Mouse (Mus musculus): ENCODE measurements around the gene Rap1a. TPM values are rescaled to one million over a fixed set of nuclear protein-coding genes. Genes with fewer than 3 reads are reported as not detected.

Rap1a gene
- polyA plus RNA-seq, 1 experiment from 2014 or later, result 111 TPM

DNA sequence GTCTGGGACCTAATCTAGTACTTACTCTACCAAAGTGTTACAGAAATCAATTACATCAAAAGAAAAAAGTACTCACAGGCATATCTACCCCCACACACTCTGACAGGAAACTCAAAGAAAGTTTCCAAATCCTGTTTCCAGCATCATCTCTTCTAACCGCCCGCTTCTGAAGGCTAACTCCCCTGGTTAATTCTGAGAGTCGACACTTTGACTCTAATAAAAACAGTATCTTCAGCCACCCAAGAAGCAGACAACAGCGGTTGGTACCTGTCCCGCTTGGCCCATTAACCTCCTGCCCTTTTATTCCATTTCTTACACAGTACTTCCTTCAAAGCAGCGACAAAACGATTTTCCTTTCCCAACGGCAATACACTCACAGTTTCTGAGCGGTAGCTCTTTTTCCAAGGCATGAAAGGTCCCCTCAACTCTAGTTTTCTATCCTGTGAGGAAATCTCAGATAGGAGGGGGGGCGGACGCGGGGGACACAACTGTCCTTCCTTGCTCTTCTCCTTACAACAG lies 921 bp downstream of the Rap1a start:
- Histone ChIP-seq H3K36me3 (no peaks in the 10 kb centered on the region), H3K4me1 (peaks cover 30% of the 10 kb centered on the region), H3K27ac (peak overlapping the region; percentile 91), H3K4me2 (peak overlapping the region; percentile 78), H3K4me3 (replicated peaks) (peak overlapping the region; percentile 90), H3K27me3 (no peaks in the 10 kb centered on the region), H3K9ac (peak overlapping the region; percentile 95), H3K9me3 (replicated peaks) (no peaks in the 10 kb centered on the region)
- no peak for ATAC-seq (replicated peaks; ENCODE audit: low FRiP score)
- WGBS, result under 1% methylated on average over 12 of the region's 12 CpGs

DNA sequence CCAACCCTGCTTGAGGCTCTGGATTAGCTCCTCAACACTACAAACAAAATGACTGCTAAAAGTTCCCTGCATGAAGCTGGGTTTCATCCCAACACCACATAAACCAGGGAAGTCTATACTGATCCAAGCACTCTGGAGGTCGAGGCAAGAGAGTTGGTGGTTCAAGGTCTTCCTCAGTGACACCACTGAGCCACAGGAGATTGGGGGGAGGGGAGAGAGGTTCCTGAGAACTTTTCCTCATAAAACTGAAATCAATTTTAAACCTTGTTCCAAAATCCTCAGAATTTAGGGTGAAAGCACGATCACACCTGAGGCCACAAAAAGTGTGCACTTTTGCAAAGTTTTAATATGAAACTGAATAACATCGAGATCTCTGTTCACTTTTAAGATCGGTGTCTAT lies 1.8 kb downstream of the Rap1a start:
- 66% methylated on average over 4 of the region's 4 CpGs for WGBS
- Histone ChIP-seq H3K4me2 (peak overlapping the region; percentile 78), H3K4me1 (peaks cover 30% of the 10 kb centered on the region), H3K27me3 (no peaks in the 10 kb centered on the region), H3K36me3 (no peaks in the 10 kb centered on the region), H3K9ac (no peak overlapping the region), H3K27ac (no peak overlapping the region), H3K4me3 (replicated peaks) (peak overlapping the region; percentile 90), H3K9me3 (replicated peaks) (no peaks in the 10 kb centered on the region)
- no peak for ATAC-seq (replicated peaks; ENCODE audit: low FRiP score)

GRCm38 (mm10) chr3:105798770-105799169 lies 2.4 kb downstream of the Rap1a start:
- WGBS, result 74% methylated on average over 2 of the region's 2 CpGs
- no peaks in the 10 kb centered on the region for H3K27me3 ChIP-seq
- H3K27ac ChIP-seq, result no peak overlapping the region
- H3K4me3 ChIP-seq (replicated peaks), result no peak overlapping the region
- no peaks in the 10 kb centered on the region for H3K9me3 ChIP-seq (replicated peaks)
- H3K36me3 ChIP-seq, result no peaks in the 10 kb centered on the region
- H3K4me2 ChIP-seq, result peak overlapping the region; percentile 26; the same call in 1 of the 2 replicates
- H3K9ac ChIP-seq, result no peak overlapping the region
- peaks cover 30% of the 10 kb centered on the region for H3K4me1 ChIP-seq
- no peak for ATAC-seq (replicated peaks; ENCODE audit: low FRiP score)

- H3K4me2 ChIP-seq, result no peak overlapping the region
- 84% methylated on average over 2 of the region's 2 CpGs for WGBS
- H3K27me3 ChIP-seq, result no peaks in the 10 kb centered on the region
- H3K9ac ChIP-seq, result no peak overlapping the region
- H3K36me3 ChIP-seq, result no peaks in the 10 kb centered on the region
- no peak for ATAC-seq (replicated peaks; ENCODE audit: low FRiP score)
- H3K4me1 ChIP-seq, result peaks cover 30% of the 10 kb centered on the region
- no peaks in the 10 kb centered on the region for H3K9me3 ChIP-seq (replicated peaks)
- 0 out of 2 replicates have a peak overlapping the region, but pooled peaks have one; percentile 41 for H3K27ac ChIP-seq
- H3K4me3 ChIP-seq (replicated peaks), result no peak overlapping the region
Measured at GRCm38 (mm10) chr3:105797427-105797826, 3.7 kb downstream of the Rap1a start.

DNA sequence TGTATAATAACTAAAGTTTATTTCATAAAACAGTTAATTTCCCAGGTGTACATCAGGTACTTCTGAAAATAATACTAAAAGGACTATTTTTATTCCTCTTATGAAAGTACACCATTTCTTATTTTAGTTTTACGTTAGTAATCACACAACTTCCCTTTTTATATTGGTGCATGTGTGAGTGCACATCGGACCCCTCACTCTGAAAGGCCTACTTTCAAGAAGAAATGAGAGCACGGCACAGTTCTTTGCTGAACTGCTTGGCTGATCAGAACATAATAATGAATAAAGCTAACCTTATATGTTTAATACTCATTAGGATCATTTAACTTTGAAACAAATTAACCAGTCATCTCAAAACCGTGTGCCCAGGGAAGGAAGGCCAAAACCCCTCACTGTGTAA lies 4.4 kb downstream of the Rap1a start:
- H3K27ac ChIP-seq, result no peak overlapping the region
- H3K4me2 ChIP-seq, result no peak overlapping the region
- no peaks in the 10 kb centered on the region for H3K9me3 ChIP-seq (replicated peaks)
- H3K9ac ChIP-seq, result no peak overlapping the region
- H3K4me3 ChIP-seq (replicated peaks), result no peak overlapping the region
- 68% methylated on average over 4 of the region's 4 CpGs for WGBS
- no peak for ATAC-seq (replicated peaks; ENCODE audit: low FRiP score)
- H3K27me3 ChIP-seq, result no peaks in the 10 kb centered on the region
- H3K4me1 ChIP-seq, result peaks cover 27% of the 10 kb centered on the region
- no peaks in the 10 kb centered on the region for H3K36me3 ChIP-seq

DNA sequence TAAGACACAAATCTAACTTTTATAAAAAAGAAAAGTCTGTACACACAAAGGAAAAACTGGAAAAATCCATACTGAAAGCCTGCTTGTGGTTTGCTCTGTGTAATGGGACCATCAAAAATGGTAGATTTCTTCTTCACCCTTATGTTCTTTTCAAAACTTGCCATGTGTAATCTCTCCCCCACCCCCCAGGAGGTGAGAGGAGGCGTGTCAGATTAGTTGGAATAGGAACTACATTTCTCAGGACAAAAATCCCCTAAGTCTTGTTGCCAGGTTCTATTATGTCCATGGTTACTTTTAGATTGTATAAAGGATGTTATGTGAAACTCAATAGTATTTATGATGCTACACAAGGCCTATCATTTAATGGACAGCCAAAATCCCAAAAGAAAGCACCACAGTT lies 6.8 kb downstream of the Rap1a start:
- H3K9me3 ChIP-seq (replicated peaks), result no peaks in the 10 kb centered on the region
- no peak for ATAC-seq (replicated peaks; ENCODE audit: low FRiP score)
- peaks cover 12% of the 10 kb centered on the region for H3K4me1 ChIP-seq
- H3K36me3 ChIP-seq, result peaks cover 12% of the 10 kb centered on the region
- no peak overlapping the region for H3K4me3 ChIP-seq (replicated peaks)
- 85% methylated on average over 1 of the region's 1 CpGs for WGBS
- no peak overlapping the region for H3K27ac ChIP-seq
- H3K4me2 ChIP-seq, result no peak overlapping the region
- H3K27me3 ChIP-seq, result no peaks in the 10 kb centered on the region
- no peak overlapping the region for H3K9ac ChIP-seq

GRCm38 (mm10) chr3:105792309-105792708 lies 8.8 kb downstream of the Rap1a start:
- H3K27me3 ChIP-seq, result no peaks in the 10 kb centered on the region
- peaks cover 21% of the 10 kb centered on the region for H3K36me3 ChIP-seq
- no peak overlapping the region for H3K4me3 ChIP-seq (replicated peaks)
- ATAC-seq (replicated peaks; ENCODE audit: low FRiP score), result no peak
- H3K27ac ChIP-seq, result no peak overlapping the region
- no peaks in the 10 kb centered on the region for H3K4me1 ChIP-seq
- no peak overlapping the region for H3K4me2 ChIP-seq
- no peaks in the 10 kb centered on the region for H3K9me3 ChIP-seq (replicated peaks)
- no peak overlapping the region for H3K9ac ChIP-seq
- 84% methylated on average over 7 of the region's 7 CpGs for WGBS

- no peak for ATAC-seq (replicated peaks; ENCODE audit: low FRiP score)
- no peaks in the 10 kb centered on the region for H3K9me3 ChIP-seq (replicated peaks)
- 93% methylated on average over 2 of the region's 2 CpGs for WGBS
- H3K4me2 ChIP-seq, result no peak overlapping the region
- no peaks in the 10 kb centered on the region for H3K4me1 ChIP-seq
- H3K27ac ChIP-seq, result no peak overlapping the region
- no peak overlapping the region for H3K9ac ChIP-seq
- H3K27me3 ChIP-seq, result no peaks in the 10 kb centered on the region
- peaks cover 27% of the 10 kb centered on the region for H3K36me3 ChIP-seq
- H3K4me3 ChIP-seq (replicated peaks), result no peak overlapping the region
Measured at GRCm38 (mm10) chr3:105791129-105791528, 10.0 kb downstream of the Rap1a start.

DNA sequence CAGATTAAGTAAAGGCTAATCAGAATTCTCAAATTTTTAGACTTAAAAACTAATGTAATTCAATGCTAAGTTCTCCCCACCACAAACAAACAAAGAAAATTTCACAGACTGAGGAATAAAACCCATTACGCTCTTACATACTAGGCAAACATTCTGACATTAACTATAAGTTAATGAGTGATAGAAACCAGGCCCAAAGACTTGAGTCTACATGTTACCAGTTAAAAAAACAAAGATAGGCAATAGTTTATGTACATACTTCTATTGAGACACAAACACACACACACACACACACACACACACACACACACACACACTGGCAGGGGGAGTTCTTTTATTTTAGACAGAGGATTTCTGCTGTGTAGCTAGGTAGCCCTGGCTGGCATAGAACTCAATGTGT lies 10.8 kb downstream of the Rap1a start:
- 90% methylated on average over 1 of the region's 1 CpGs for WGBS
- no peak overlapping the region for H3K4me3 ChIP-seq (replicated peaks)
- no peaks in the 10 kb centered on the region for H3K4me1 ChIP-seq
- H3K27ac ChIP-seq, result no peak overlapping the region
- peaks cover 27% of the 10 kb centered on the region for H3K36me3 ChIP-seq
- H3K27me3 ChIP-seq, result no peaks in the 10 kb centered on the region
- no peak overlapping the region for H3K9ac ChIP-seq
- no peak overlapping the region for H3K4me2 ChIP-seq
- H3K9me3 ChIP-seq (replicated peaks), result no peaks in the 10 kb centered on the region
- ATAC-seq (replicated peaks; ENCODE audit: low FRiP score), result no peak

GRCm38 (mm10) chr3:105789776-105790175 lies 11.4 kb downstream of the Rap1a start:
- H3K36me3 ChIP-seq, result peaks cover 27% of the 10 kb centered on the region
- no peak overlapping the region for H3K4me2 ChIP-seq
- no peaks in the 10 kb centered on the region for H3K9me3 ChIP-seq (replicated peaks)
- H3K4me3 ChIP-seq (replicated peaks), result no peak overlapping the region
- H3K27me3 ChIP-seq, result no peaks in the 10 kb centered on the region
- H3K9ac ChIP-seq, result no peak overlapping the region
- 84% methylated on average over 1 of the region's 1 CpGs for WGBS
- H3K27ac ChIP-seq, result no peak overlapping the region
- no peak for ATAC-seq (replicated peaks; ENCODE audit: low FRiP score)
- H3K4me1 ChIP-seq, result no peaks in the 10 kb centered on the region

DNA sequence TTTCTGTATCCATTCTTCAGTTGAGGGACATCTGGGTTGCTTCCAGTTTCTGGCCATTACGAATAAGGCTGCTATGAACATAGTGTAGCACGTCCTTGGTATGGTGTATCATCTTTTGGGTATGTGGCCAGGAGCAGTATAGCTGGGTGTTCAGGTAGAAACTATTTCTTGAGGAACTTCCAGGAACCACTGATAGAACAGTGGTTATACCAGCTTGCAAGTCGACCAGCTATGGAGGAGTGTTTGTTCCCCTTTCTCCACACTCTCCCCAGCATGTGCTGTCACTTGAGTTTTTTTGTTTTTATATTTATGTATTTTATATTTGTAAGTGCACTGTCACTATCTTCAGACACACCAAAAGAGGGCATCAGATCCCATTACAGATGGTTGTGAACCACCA lies 13.8 kb downstream of the Rap1a start:
- H3K36me3 ChIP-seq, result peaks cover 27% of the 10 kb centered on the region
- no peak overlapping the region for H3K27ac ChIP-seq
- H3K9ac ChIP-seq, result no peak overlapping the region
- H3K4me2 ChIP-seq, result no peak overlapping the region
- ATAC-seq (replicated peaks; ENCODE audit: low FRiP score), result no peak
- no peaks in the 10 kb centered on the region for H3K9me3 ChIP-seq (replicated peaks)
- no peaks in the 10 kb centered on the region for H3K27me3 ChIP-seq
- WGBS, result 94% methylated on average over 3 of the region's 3 CpGs
- H3K4me3 ChIP-seq (replicated peaks), result no peak overlapping the region
- H3K4me1 ChIP-seq, result 0 out of 2 replicates have a peak, but pooled peaks cover 3% of the 10 kb centered on the region

- Histone ChIP-seq H3K9ac (no peak overlapping the region), H3K9me3 (replicated peaks) (no peaks in the 10 kb centered on the region), H3K4me1 (0 out of 2 replicates have a peak, but pooled peaks cover 4% of the 10 kb centered on the region), H3K27ac (no peak overlapping the region), H3K4me3 (replicated peaks) (no peak overlapping the region), H3K4me2 (no peak overlapping the region), H3K27me3 (no peaks in the 10 kb centered on the region), H3K36me3 (peaks cover 19% of the 10 kb centered on the region)
- ATAC-seq (replicated peaks; ENCODE audit: low FRiP score), result no peak
Measured at GRCm38 (mm10) chr3:105785865-105786264, 15.3 kb downstream of the Rap1a start.

DNA sequence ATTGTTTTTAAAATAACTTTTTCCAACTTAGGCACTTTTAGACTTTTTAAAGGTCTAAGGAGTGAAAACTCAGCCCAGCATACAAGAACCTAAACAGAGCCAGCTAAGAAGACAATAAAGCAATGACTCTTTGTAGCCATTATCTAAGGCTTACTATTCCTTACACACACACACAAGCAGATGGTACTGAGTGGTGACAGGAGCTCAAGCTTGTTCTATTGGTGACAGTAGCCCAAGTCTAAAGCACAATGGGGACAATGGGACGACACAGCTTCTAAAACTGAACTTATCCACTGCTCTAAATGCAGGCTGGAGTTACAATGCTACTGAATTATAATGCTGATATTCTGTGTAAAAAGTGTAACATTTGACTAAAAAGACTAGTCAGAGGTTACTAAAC lies 17.3 kb downstream of the Rap1a start:
- Histone ChIP-seq H3K27ac (no peak overlapping the region), H3K9ac (no peak overlapping the region), H3K4me1 (0 out of 2 replicates have a peak, but pooled peaks cover 4% of the 10 kb centered on the region), H3K9me3 (replicated peaks) (no peaks in the 10 kb centered on the region), H3K27me3 (no peaks in the 10 kb centered on the region), H3K4me2 (no peak overlapping the region), H3K4me3 (replicated peaks) (no peak overlapping the region), H3K36me3 (peaks cover 13% of the 10 kb centered on the region)
- WGBS, result 69% methylated on average over 1 of the region's 1 CpGs
- no peak for ATAC-seq (replicated peaks; ENCODE audit: low FRiP score)
